8 mouse cellular contexts compared by ENCODE assay signal in the genomic region with DNA sequence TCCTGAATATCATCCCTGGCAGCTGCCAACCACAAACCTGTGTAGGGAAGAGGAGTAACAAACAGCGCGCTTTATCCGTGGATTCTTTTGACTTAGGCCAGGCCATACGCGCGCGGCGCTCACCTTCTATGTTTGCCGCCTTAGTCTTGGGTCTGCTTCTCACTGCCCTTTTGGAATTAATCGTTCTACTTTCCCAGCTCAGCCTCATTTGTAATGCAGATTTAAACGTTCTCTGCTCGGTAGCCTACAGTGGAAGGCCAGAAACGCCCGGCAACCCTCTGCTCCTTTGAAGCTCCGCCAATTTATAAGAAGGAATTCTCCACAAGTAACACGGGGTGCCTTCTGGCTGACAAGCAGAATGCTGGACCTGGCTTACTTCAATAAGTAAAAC. TPM values are rescaled to one million over a fixed set of nuclear protein-coding genes. Genes with fewer than 3 reads are reported as not detected.
A peak's percentile ranks its signal among the peaks of the same experiment; 100 is the strongest.
DNase-seq lines count a peak whose midpoint lies in the region; ATAC-seq lines count a peak whose summit lies in the region.

No protein-coding gene starts in this region.

- peaks cover 20% of the 10 kb centered on the region; the same call in 1 of the 2 replicates for H3K27me3 ChIP-seq in embryonic facial prominence, embryonic 15.5 days
- H3K27me3 ChIP-seq in neural tube, embryonic 14.5 days (ENCODE audit: control insufficient read depth, insufficient read depth, low read length): peaks cover 5% of the 10 kb centered on the region
- H3K27me3 ChIP-seq in liver, embryonic 11.5 days (replicated peaks; ENCODE audit: control insufficient read depth, insufficient read depth, low read length): peaks cover 17% of the 10 kb centered on the region

- H3K9ac ChIP-seq in embryonic facial prominence, embryonic 15.5 days: no peak overlapping the region
- H3K9ac ChIP-seq in neural tube, embryonic 14.5 days (replicated peaks; ENCODE audit: low read depth, low read length): no peak overlapping the region
- H3K9ac ChIP-seq in liver, embryonic 11.5 days (ENCODE audit: low read depth, low read length): no peak overlapping the region

- peaks cover 11% of the 10 kb centered on the region for H3K4me1 ChIP-seq in embryonic facial prominence, embryonic 15.5 days
- no peaks in the 10 kb centered on the region; the same call in 1 of the 2 replicates for H3K4me1 ChIP-seq in neural tube, embryonic 14.5 days (ENCODE audit: control insufficient read depth, insufficient read depth, low read length)
- H3K4me1 ChIP-seq in liver, embryonic 11.5 days (replicated peaks; ENCODE audit: control insufficient read depth, insufficient read depth, low read length): no peaks in the 10 kb centered on the region

- no peak for ATAC-seq in embryonic facial prominence, embryonic 15.5 days (ENCODE audit: insufficient number of reproducible peaks, low FRiP score, low TSS enrichment, low read depth)
- peak; percentile 71; the same call in 1 of the 2 replicates for ATAC-seq in neural tube, embryonic 14.5 days (ENCODE audit: low read depth)
- no peak for ATAC-seq in liver, embryonic 11.5 days (replicated peaks; ENCODE audit: low FRiP score)

- peak overlapping the region; percentile 6 for H3K4me3 ChIP-seq in embryonic facial prominence, embryonic 15.5 days (replicated peaks)
- no peak overlapping the region for H3K4me3 ChIP-seq in neural tube, embryonic 14.5 days (ENCODE audit: low read depth, low read length)
- no peak overlapping the region for H3K4me3 ChIP-seq in liver, embryonic 11.5 days (ENCODE audit: low read depth, low read length)

- H3K4me2 ChIP-seq in embryonic facial prominence, embryonic 15.5 days (replicated peaks): peak overlapping the region; percentile 26; the same call in 1 of the 2 replicates
- H3K4me2 ChIP-seq in neural tube, embryonic 14.5 days (ENCODE audit: low read depth, low read length): peak overlapping the region; percentile 19
- H3K4me2 ChIP-seq in liver, embryonic 11.5 days: no peak overlapping the region

- H3K27ac ChIP-seq in embryonic facial prominence, embryonic 15.5 days (replicated peaks): no peak overlapping the region
- no peak overlapping the region for H3K27ac ChIP-seq in neural tube, embryonic 14.5 days (ENCODE audit: low read depth, low read length)
- H3K27ac ChIP-seq in liver, embryonic 11.5 days (ENCODE audit: low read depth, low read length): no peak overlapping the region

- H3K9me3 ChIP-seq in embryonic facial prominence, embryonic 15.5 days (replicated peaks): no peaks in the 10 kb centered on the region
- H3K9me3 ChIP-seq in neural tube, embryonic 14.5 days (ENCODE audit: control insufficient read depth, low read length): no peaks in the 10 kb centered on the region
- no peaks in the 10 kb centered on the region for H3K9me3 ChIP-seq in liver, embryonic 11.5 days (ENCODE audit: control insufficient read depth, low read length)

- no peaks in the 10 kb centered on the region for H3K36me3 ChIP-seq in embryonic facial prominence, embryonic 15.5 days
- H3K36me3 ChIP-seq in neural tube, embryonic 14.5 days (ENCODE audit: control insufficient read depth, insufficient read depth, low read length): no peaks in the 10 kb centered on the region
- no peaks in the 10 kb centered on the region for H3K36me3 ChIP-seq in liver, embryonic 11.5 days (ENCODE audit: control insufficient read depth, insufficient read depth, low read length)

- WGBS in embryonic facial prominence, embryonic 15.5 days: 11% methylated on average over 16 of the region's 16 CpGs
- 2% methylated on average over 16 of the region's 16 CpGs for WGBS in neural tube, embryonic 14.5 days
- WGBS in liver, embryonic 11.5 days: 18% methylated on average over 16 of the region's 16 CpGs

- peak; percentile 14 to 20 for DNase-seq in layer of hippocampus, adult 8-10 months (ENCODE audit: low spot score in 2 of 2)
- DNase-seq in layer of hippocampus, postnatal 36 days: no peak
- peak; percentile 14 to 47 for DNase-seq in kidney, adult 8-10 months
- no peak for DNase-seq in T-cell, adult 2 months (ENCODE audit: low spot score)
- DNase-seq in adrenal gland, postnatal 25 days: no peak
- no peak for DNase-seq in liver, embryonic 11.5 days (ENCODE audit: low spot score)

RNA-seq across cellular contexts. Expression of gene Scrg1, which starts 45.3 kb away (rescaled TPM):
- 10 to 100 TPM; 53.6 to 76.8 (median 61.3) TPM for total RNA-seq in layer of hippocampus, adult 8-10 months (2022)
- total RNA-seq in layer of hippocampus, postnatal 36 days (2021): 10 to 100 TPM; 60.1 to 68.7 TPM
- polyA plus RNA-seq in embryonic facial prominence, embryonic 15.5 days (2015; fragmentation: Nextera tagmentation; extraction: Ambion mirVana): 5.3 and 8.4 TPM in 2 replicates
- polyA plus RNA-seq in neural tube, embryonic 14.5 days (2014; fragmentation: Nextera tagmentation; extraction: Ambion mirVana): 6.2 and 10.9 TPM in 2 replicates
- not detected in 2 replicates for total RNA-seq in adrenal gland, postnatal 25 days (2021)
- polyA plus RNA-seq in liver, embryonic 11.5 days (2014; fragmentation: Nextera tagmentation; extraction: Ambion mirVana): not detected in 2 replicates

Comparison
In these comparisons a context has a peak if more than half of its experiments do, and no peak if none do; other contexts are left out.
1. DNase-seq: peak in layer of hippocampus, adult 8-10 months (2 of 2) and kidney, adult 8-10 months (2 of 2); none in layer of hippocampus, postnatal 36 days (0 of 2), T-cell, adult 2 months (single experiment), adrenal gland, postnatal 25 days (single experiment) and liver, embryonic 11.5 days (single experiment).
2. RNA of gene Scrg1, which starts 45.3 kb away (total RNA-seq): 60.1 to 68.7 TPM in layer of hippocampus, postnatal 36 days and 53.6 to 76.8 TPM in layer of hippocampus, adult 8-10 months; not detected in adrenal gland, postnatal 25 days; every median in the first group is over 10 times any median in the second.